Mouse (Mus musculus): ENCODE results near the gene Crxos. TPM values are rescaled to one million over a fixed set of nuclear protein-coding genes. Genes with fewer than 3 reads are reported as not detected.
A peak's percentile ranks its signal among the peaks of the same experiment; 100 is the strongest.

Gene Crxos
- polyA plus RNA-seq (2016; fragmentation: Nextera tagmentation; extraction: Ambion mirVana) = not detected in 2 replicates

GRCm38 (mm10) chr7:15882317-15882716 is at the start of gene Crxos:
Gene Crxos (plus strand): TSS chr7:15882617.
- Histone ChIP-seq H3K9me3 (replicated peaks) (no peaks in the 10 kb centered on the region), H3K27me3 (ENCODE audit: low read depth, poor library complexity, severe bottlenecking) (no peaks in the 10 kb centered on the region), H3K4me1 (peaks cover 30% of the 10 kb centered on the region), H3K36me3 (no peaks in the 10 kb centered on the region), H3K27ac (replicated peaks) (peak within 1 kb of the TSS; percentile 74), H3K4me3 (peak within 1 kb of the TSS; percentile 18; the same call in 1 of the 2 replicates)
- DNase-seq (ENCODE audit: low spot score) = no peak
- 89% methylated on average over 2 of the region's 2 CpGs for WGBS

GRCm38 (mm10) chr7:15839578-15839977 is 42.8 kb upstream of the Crxos start, which contains the start of gene Obox6:
Gene Obox6 (minus strand): TSS chr7:15839678.
- no peak for DNase-seq (ENCODE audit: low spot score)
- H3K4me1 ChIP-seq = no peaks in the 10 kb centered on the region
- no peak within 1 kb of the TSS for H3K4me3 ChIP-seq
- H3K27me3 ChIP-seq (ENCODE audit: low read depth, poor library complexity, severe bottlenecking) = no peaks in the 10 kb centered on the region
- 90% methylated on average over 3 of the region's 3 CpGs for WGBS
- H3K27ac ChIP-seq (replicated peaks) = no peak within 1 kb of the TSS
- H3K9me3 ChIP-seq (replicated peaks) = peaks cover 39% of the 10 kb centered on the region
- H3K36me3 ChIP-seq = no peaks in the 10 kb centered on the region

GRCm38 (mm10) chr7:15859657-15860056 is 22.8 kb upstream of the Crxos start:
- H3K4me1 ChIP-seq = peaks cover 5% of the 10 kb centered on the region
- no peaks in the 10 kb centered on the region for H3K9me3 ChIP-seq (replicated peaks)
- no peaks in the 10 kb centered on the region for H3K27me3 ChIP-seq (ENCODE audit: low read depth, poor library complexity, severe bottlenecking)
- no peak overlapping the region for H3K27ac ChIP-seq (replicated peaks)
- no peaks in the 10 kb centered on the region for H3K36me3 ChIP-seq
- no peak for DNase-seq (ENCODE audit: low spot score)
- no peak overlapping the region for H3K4me3 ChIP-seq
- 46% methylated on average over 2 of the region's 2 CpGs for WGBS

- WGBS = 69% methylated on average over 4 of the region's 4 CpGs
- no peak for DNase-seq (ENCODE audit: low spot score)
- Histone ChIP-seq H3K4me3 (no peak overlapping the region), H3K9me3 (replicated peaks) (no peaks in the 10 kb centered on the region), H3K27me3 (ENCODE audit: low read depth, poor library complexity, severe bottlenecking) (no peaks in the 10 kb centered on the region), H3K4me1 (peaks cover 5% of the 10 kb centered on the region), H3K27ac (replicated peaks) (peak overlapping the region; percentile 2; the same call in 1 of the 2 replicates), H3K36me3 (no peaks in the 10 kb centered on the region)
These were observed 18.3 kb upstream of the Crxos start for GRCm38 (mm10) chr7:15864104-15864503.

DNA sequence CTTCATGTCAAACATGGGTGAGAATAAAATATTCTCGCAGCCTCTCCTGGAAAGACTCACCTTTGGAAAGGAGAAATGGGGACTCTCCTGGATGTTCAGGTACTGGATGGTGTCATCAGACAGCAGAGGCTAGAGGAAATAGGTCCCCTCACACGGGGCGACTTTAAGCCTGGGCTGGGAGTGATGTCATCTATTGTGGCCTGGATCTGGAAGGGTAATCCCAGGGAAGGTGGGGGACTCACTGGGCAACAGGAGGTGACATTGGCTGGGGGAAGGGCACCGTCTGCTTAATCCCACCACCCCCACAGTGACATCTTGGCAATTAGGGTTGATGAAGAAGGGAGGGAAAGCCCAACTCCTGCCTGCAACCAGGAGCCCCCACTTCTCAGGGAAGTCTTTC is 2.7 kb upstream of the Crxos start, which contains the start of gene Crx:
Crx (minus strand) TSS at position 213 of the 400 bp plus-strand sequence.
- WGBS = 32% methylated on average over 4 of the region's 4 CpGs
- peaks cover 25% of the 10 kb centered on the region for H3K4me1 ChIP-seq
- H3K27me3 ChIP-seq (ENCODE audit: low read depth, poor library complexity, severe bottlenecking) = no peaks in the 10 kb centered on the region
- peak within 1 kb of the TSS; percentile 74 for H3K27ac ChIP-seq (replicated peaks)
- no peaks in the 10 kb centered on the region for H3K9me3 ChIP-seq (replicated peaks)
- no peak within 1 kb of the TSS for H3K4me3 ChIP-seq
- DNase-seq (ENCODE audit: low spot score) = no peak
- H3K36me3 ChIP-seq = no peaks in the 10 kb centered on the region

- DNase-seq (ENCODE audit: low spot score) = peak; percentile 70
- WGBS = 2% methylated on average over 7 of the region's 7 CpGs
- Histone ChIP-seq H3K27me3 (ENCODE audit: low read depth, poor library complexity, severe bottlenecking) (no peaks in the 10 kb centered on the region), H3K4me3 (peak overlapping the region; percentile 18; the same call in 1 of the 2 replicates), H3K27ac (replicated peaks) (peak overlapping the region; percentile 74), H3K4me1 (peaks cover 30% of the 10 kb centered on the region), H3K9me3 (replicated peaks) (no peaks in the 10 kb centered on the region), H3K36me3 (no peaks in the 10 kb centered on the region)
These were observed 1.0 kb upstream of the Crxos start for GRCm38 (mm10) chr7:15881388-15881787.

- Histone ChIP-seq H3K27me3 (ENCODE audit: low read depth, poor library complexity, severe bottlenecking) (no peaks in the 10 kb centered on the region), H3K27ac (replicated peaks) (peak overlapping the region; percentile 74; the same call in 1 of the 2 replicates), H3K9me3 (replicated peaks) (no peaks in the 10 kb centered on the region), H3K4me3 (0 out of 2 replicates have a peak overlapping the region, but pooled peaks have one; percentile 18), H3K4me1 (peaks cover 30% of the 10 kb centered on the region), H3K36me3 (no peaks in the 10 kb centered on the region)
- WGBS = 47% methylated on average over 3 of the region's 3 CpGs
- no peak for DNase-seq (ENCODE audit: low spot score)
These were observed 586 bp upstream of the Crxos start for GRCm38 (mm10) chr7:15881831-15882230.

- DNase-seq (ENCODE audit: low spot score) = no peak
- Histone ChIP-seq H3K36me3 (no peaks in the 10 kb centered on the region), H3K4me3 (no peak overlapping the region), H3K9me3 (replicated peaks) (no peaks in the 10 kb centered on the region), H3K27ac (replicated peaks) (no peak overlapping the region), H3K27me3 (ENCODE audit: low read depth, poor library complexity, severe bottlenecking) (no peaks in the 10 kb centered on the region), H3K4me1 (peaks cover 30% of the 10 kb centered on the region)
- 88% methylated on average over 2 of the region's 2 CpGs for WGBS
These were observed 1.7 kb downstream of the Crxos start for GRCm38 (mm10) chr7:15884127-15884526.

GRCm38 (mm10) chr7:15894251-15894650 is 11.8 kb downstream of the Crxos start:
- Histone ChIP-seq H3K27ac (replicated peaks) (no peak overlapping the region), H3K4me3 (no peak overlapping the region), H3K36me3 (no peaks in the 10 kb centered on the region), H3K4me1 (no peaks in the 10 kb centered on the region), H3K9me3 (replicated peaks) (no peaks in the 10 kb centered on the region), H3K27me3 (ENCODE audit: low read depth, poor library complexity, severe bottlenecking) (no peaks in the 10 kb centered on the region)
- no peak for DNase-seq (ENCODE audit: low spot score)
- 81% methylated on average over 1 of the region's 1 CpGs for WGBS

DNA sequence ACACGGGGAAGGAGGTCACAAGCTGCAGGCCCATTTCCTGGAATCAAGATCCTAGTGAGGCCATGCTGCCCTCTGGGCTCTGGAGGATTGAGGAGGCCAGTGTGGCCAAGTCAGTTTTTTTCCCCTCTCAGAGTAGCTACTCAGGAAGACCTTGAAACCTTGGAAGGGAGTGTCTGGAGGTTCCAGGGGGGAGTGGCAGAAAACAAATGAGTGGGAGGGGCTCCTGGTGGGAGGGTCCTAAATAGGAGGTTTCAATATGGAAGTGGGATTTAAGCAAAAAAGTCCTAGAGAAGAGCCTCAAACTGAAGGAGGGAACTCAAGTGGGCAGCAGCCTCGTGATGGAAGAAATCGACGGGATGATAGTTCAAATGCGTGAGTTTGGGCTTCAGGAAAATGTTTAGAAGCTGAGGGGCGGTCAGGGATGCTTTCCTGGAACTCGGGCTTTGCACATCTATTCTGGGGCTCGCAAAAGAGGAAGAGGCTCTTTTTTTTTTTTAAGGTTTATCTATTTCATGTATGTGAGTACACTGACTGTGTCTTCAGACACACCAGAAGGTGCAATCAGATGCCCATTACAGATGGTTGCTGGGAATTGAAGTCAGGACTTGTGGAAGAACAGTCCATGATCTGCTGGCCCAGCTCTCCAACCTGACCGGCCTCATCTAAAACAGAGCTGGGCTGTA is 19.1 kb downstream of the Crxos start:
- H3K9me3 ChIP-seq (replicated peaks) = no peaks in the 10 kb centered on the region
- WGBS = 78% methylated on average over 9 of the region's 9 CpGs
- H3K4me1 ChIP-seq = no peaks in the 10 kb centered on the region
- no peaks in the 10 kb centered on the region for H3K36me3 ChIP-seq
- H3K4me3 ChIP-seq = no peak overlapping the region
- H3K27ac ChIP-seq (replicated peaks) = no peak overlapping the region
- DNase-seq (ENCODE audit: low spot score) = no peak
- no peaks in the 10 kb centered on the region for H3K27me3 ChIP-seq (ENCODE audit: low read depth, poor library complexity, severe bottlenecking)

DNA sequence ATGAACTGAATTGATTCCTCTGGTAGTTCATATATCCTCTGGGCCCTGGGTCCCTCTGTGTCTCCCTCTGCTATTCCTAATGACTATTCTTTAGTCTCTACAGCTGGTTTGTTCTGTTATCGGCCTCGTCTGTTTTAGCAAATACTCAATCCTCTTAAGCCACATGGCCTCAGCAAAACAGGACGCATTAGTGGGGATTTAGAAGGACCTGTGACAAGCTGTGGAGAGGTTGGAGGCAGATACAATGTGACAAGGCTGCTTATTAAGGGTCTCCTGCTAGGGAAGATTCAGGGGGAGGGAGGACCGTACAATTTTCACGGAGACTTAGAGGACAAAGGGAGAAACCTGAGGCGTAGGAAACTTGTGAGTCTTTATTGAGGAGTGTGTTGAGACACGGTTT is 23.4 kb downstream of the Crxos start:
- no peaks in the 10 kb centered on the region for H3K27me3 ChIP-seq (ENCODE audit: low read depth, poor library complexity, severe bottlenecking)
- WGBS = 54% methylated on average over 7 of the region's 7 CpGs
- no peak overlapping the region for H3K27ac ChIP-seq (replicated peaks)
- DNase-seq (ENCODE audit: low spot score) = no peak
- no peaks in the 10 kb centered on the region for H3K4me1 ChIP-seq
- H3K36me3 ChIP-seq = no peaks in the 10 kb centered on the region
- no peaks in the 10 kb centered on the region for H3K9me3 ChIP-seq (replicated peaks)
- no peak overlapping the region for H3K4me3 ChIP-seq

GRCm38 (mm10) chr7:15906602-15907001 is 24.2 kb downstream of the Crxos start:
- Histone ChIP-seq H3K27me3 (ENCODE audit: low read depth, poor library complexity, severe bottlenecking) (no peaks in the 10 kb centered on the region), H3K4me1 (no peaks in the 10 kb centered on the region), H3K36me3 (no peaks in the 10 kb centered on the region), H3K4me3 (no peak overlapping the region), H3K9me3 (replicated peaks) (no peaks in the 10 kb centered on the region), H3K27ac (replicated peaks) (no peak overlapping the region)
- no peak for DNase-seq (ENCODE audit: low spot score)
- WGBS = 88% methylated on average over 1 of the region's 1 CpGs

GRCm38 (mm10) chr7:15907971-15908590 is 25.7 kb downstream of the Crxos start:
- WGBS = 82% methylated on average over 8 of the region's 8 CpGs
- H3K9me3 ChIP-seq (replicated peaks) = no peaks in the 10 kb centered on the region
- no peak for DNase-seq (ENCODE audit: low spot score)
- no peak overlapping the region for H3K27ac ChIP-seq (replicated peaks)
- H3K36me3 ChIP-seq = no peaks in the 10 kb centered on the region
- no peak overlapping the region for H3K4me3 ChIP-seq
- no peaks in the 10 kb centered on the region for H3K27me3 ChIP-seq (ENCODE audit: low read depth, poor library complexity, severe bottlenecking)
- H3K4me1 ChIP-seq = peaks cover 7% of the 10 kb centered on the region

All from midbrain, embryonic 10.5 days (tissue).